Mouse (Mus musculus) limb, embryonic 14.5 days (tissue): ENCODE measurements around the gene Kdelr1. TPM values are rescaled to one million over a fixed set of nuclear protein-coding genes. Genes with fewer than 3 reads are reported as not detected.

Experiments used
- ATAC-seq: fragments of 200-750 bp; cut with Nextera tagmentation; 2 replicates; pipeline ENCODE4 v1.8.0; 2017; ENCODE audit warnings: low read depth, moderate number of reproducible peaks, moderate TSS enrichment; ENCODE audit not compliant: low FRiP score
- DNase-seq: peaks from one replicate; pipeline ENCODE4 v3.0.0-alpha.2; 2015; ENCODE audit warnings: low spot score
- H3K27ac ChIP-seq: fragments of 300-500 bp; sonication (generic); replicated peaks from 2 replicates; pipeline ENCODE4 v1.5.1; 2014; ENCODE audit warnings: low read depth, mild to moderate bottlenecking, low read length, moderate library complexity, mixed read lengths
- H3K27me3 ChIP-seq: fragments of 300-500 bp; sonication (generic); 2 replicates; pipeline ENCODE4 v1.6.1; 2014; ENCODE audit warnings: low read length, mixed read lengths; ENCODE audit not compliant: control insufficient read depth, insufficient read depth
- H3K36me3 ChIP-seq: fragments of 300-500 bp; sonication (generic); 2 replicates; pipeline ENCODE4 v1.6.1; 2014; ENCODE audit warnings: mild to moderate bottlenecking, low read length, moderate library complexity, mixed read lengths; ENCODE audit not compliant: control insufficient read depth, insufficient read depth
- H3K4me1 ChIP-seq: fragments of 300-500 bp; sonication (generic); 2 replicates; pipeline ENCODE4 v1.6.1; 2014; ENCODE audit warnings: antibody characterized with exemption, low read length, mixed read lengths; ENCODE audit not compliant: control insufficient read depth, insufficient read depth
- H3K4me2 ChIP-seq: fragments of 300-500 bp; sonication (generic); replicated peaks from 2 replicates; pipeline ENCODE4 v1.6.1; 2014; ENCODE audit warnings: low read depth, mild to moderate bottlenecking, low read length, moderate library complexity; ENCODE audit not compliant: severe bottlenecking
- H3K4me3 ChIP-seq: fragments of 300-500 bp; sonication (generic); replicated peaks from 2 replicates; pipeline ENCODE4 v1.5.1; 2014; ENCODE audit warnings: low read length
- H3K9ac ChIP-seq: fragments of 300-500 bp; sonication (generic); 2 replicates; pipeline ENCODE4 v1.6.1; 2014; ENCODE audit warnings: mild to moderate bottlenecking, low read depth, low read length, moderate library complexity; ENCODE audit not compliant: severe bottlenecking
- H3K9me3 ChIP-seq: fragments of 300-500 bp; sonication (generic); 2 replicates; pipeline ENCODE4 v1.6.1; 2016; ENCODE audit warnings: low read length; ENCODE audit not compliant: control insufficient read depth
- POLR2A ChIP-seq: fragments of 200-500 bp; IDR thresholded peaks from 2 replicates; pipeline ENCODE4 v1.8.0; 2012; ENCODE audit warnings: inconsistent platforms, mild to moderate bottlenecking, moderate library complexity, borderline replicate concordance; ENCODE audit not compliant: insufficient read depth, insufficient read length; ENCODE audit errors: extremely low read depth
- WGBS: fragments of 180-500 bp; shearing (Covaris S2); extraction: QIAGEN DNeasy Blood & Tissue Kit; methylation state at CpG from one replicate; pipeline ENCODE4 v1.1.7; 2014; 5-methylcytosine and 5-hydroxymethylcytosine counted together
- polyA plus RNA-seq, 2 experiments: library from polyadenylated mRNA; depleted of rRNA in 1 of 2; stranded (reverse) in 1 of 2; unstranded in 1 of 2; fragments of >200 nt; fragmentation: Nextera tagmentation in 1 of 2; extraction: Ambion mirVana in 1 of 2; gene quantifications; 2 replicates each; pipeline versions ENCODE4 v1.2.1 to v1.2.3; 2012 to 2014

Kdelr1 gene
- polyA plus RNA-seq, 2 experiments, result 163 to 374 TPM

DNA sequence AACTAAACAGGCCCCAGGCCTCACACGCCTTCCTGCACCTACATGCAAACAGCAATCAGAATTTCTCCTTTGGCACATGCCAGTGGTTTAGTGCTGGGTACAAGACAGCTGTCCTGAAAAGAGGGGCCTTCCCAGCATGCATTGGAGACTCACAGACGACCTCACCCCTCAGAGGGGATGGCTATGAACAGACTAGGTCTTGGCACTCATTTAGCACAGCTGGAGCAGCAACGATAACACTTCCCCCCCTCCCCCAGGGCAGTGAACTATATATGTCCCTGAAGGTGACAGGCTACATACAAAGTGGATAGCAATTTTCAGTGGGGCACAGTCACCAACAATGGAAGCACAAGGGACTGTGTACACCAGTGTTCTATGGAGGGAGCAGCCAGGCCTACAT, 8.1 kb upstream of the Kdelr1 start:
- ATAC-seq, result no peak
- DNase-seq, result no peak
- Histone ChIP-seq H3K36me3 (no peaks in the 10 kb centered on the region), H3K27ac (no peak overlapping the region), H3K27me3 (peaks cover 13% of the 10 kb centered on the region; the same call in 1 of the 2 replicates), H3K4me1 (peaks cover 14% of the 10 kb centered on the region), H3K4me3 (no peak overlapping the region), H3K9ac (no peak overlapping the region), H3K4me2 (no peak overlapping the region), H3K9me3 (no peaks in the 10 kb centered on the region)
- TF ChIP-seq POLR2A, result no peak
- WGBS, result 67% methylated on average over 3 of the region's 3 CpGs

DNA sequence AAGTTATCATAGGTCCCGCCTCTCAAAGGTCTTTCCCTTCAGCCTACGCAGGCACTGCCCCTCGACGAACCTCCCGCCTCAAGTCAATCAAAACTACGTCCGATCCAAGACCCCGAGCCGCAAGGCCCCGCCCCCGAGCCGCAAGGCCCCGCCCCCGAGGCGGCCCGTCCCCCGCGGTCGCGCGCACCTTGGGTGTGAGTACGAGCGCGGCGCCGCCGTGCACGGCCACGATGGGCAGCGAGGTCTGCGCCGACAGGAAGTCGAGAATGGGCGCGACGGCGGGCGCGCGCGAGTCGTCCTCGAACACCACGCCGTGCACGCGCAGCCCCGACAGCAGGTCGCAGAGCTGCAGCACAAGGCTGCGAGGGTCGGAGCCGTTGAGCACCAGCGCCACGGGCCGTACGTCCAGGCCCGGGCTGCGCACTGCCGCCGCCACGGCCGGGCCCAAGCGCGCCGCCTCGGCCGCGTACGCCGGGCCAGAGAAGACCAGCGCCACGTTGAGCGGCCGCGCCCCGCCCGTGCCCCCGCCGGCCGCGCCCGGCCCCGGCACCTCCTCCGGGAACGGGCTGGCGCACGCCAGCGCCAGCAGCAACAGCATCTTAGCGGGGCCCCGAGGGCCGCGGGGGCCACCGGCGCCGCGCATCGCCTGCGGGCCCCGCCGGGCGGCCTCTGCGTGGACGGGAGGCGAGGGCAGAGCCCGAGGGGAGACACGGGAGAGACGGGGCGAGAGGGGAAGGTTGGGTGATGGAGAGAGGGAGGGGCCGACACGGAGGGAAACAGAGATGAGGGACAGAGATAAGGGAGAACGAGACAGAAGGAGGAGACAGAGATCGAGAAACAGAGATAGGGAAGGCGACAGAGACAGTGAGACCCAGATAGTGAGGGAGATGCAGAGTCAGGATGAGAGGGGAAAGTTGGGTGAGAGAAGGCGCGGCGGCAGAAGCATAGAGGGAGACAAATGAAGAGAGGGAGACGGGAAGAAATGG, 6.4 kb upstream of the Kdelr1 start:
- Histone ChIP-seq H3K4me3 (peak overlapping the region; percentile 74), H3K4me2 (peak overlapping the region; percentile 77), H3K27ac (peak overlapping the region; percentile 52), H3K9ac (peak overlapping the region; percentile 94), H3K9me3 (no peaks in the 10 kb centered on the region), H3K27me3 (peaks cover 28% of the 10 kb centered on the region), H3K4me1 (peaks cover 27% of the 10 kb centered on the region), H3K36me3 (no peaks in the 10 kb centered on the region)
- 0 out of 2 replicates have a peak, but pooled peaks have one; percentile 69 for TF ChIP-seq POLR2A
- WGBS, result 1% methylated on average over 87 of the region's 117 CpGs
- DNase-seq (peak; percentile 92), ATAC-seq (peak; percentile 85)

DNA sequence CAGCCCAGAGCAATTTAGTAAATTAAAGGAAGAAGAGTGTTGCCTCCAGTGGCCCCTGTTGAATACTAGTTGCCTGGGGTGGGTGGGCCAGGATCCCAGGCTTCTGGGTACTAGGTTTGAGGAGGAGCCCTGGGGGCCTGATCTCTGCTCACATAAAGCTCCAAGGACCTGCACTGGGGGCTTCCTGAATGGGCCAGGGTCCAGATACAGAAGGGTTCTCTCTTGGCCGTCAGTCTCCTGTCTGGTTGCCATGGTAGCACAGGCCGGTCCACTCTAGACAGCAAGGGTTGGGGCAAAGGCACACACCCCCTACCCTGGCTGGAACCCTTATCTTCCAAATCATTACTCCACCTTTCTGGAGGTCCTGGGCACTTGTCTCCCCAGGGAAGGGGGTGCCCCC, 4.7 kb upstream of the Kdelr1 start:
- TF ChIP-seq POLR2A, result no peak
- WGBS, result 23% methylated on average over 2 of the region's 2 CpGs
- Histone ChIP-seq H3K4me3 (no peak overlapping the region), H3K27ac (no peak overlapping the region), H3K27me3 (peaks cover 32% of the 10 kb centered on the region), H3K36me3 (no peaks in the 10 kb centered on the region), H3K9me3 (no peaks in the 10 kb centered on the region), H3K9ac (no peak overlapping the region), H3K4me1 (peaks cover 27% of the 10 kb centered on the region), H3K4me2 (no peak overlapping the region)
- DNase-seq, result no peak
- no peak for ATAC-seq

DNA sequence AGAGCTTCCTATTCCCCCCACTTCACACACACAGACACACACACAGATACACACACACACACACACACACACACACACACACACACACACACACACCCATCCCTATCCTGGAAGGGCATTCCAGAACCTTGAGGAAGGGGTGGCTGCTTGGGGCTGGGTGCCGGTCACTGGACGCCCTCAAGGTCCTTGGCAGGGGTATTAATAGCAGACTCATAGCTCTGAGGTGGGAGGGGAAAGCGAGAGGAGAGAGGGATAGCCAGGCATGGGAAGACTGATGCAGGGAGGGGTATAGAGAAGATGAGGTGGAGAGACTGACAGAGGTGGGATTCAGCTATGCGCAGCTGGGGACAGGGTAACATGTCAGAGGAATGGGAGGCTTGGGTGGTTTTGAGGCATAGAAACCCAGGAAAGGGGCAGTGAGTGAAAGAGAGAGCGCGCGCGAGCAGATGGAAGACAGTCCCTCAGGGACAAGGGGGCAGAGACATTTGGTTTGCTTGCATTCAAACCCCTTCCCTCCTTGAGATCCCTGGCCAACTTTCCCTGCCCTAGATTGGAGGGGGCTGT, 3.4 kb upstream of the Kdelr1 start:
- TF ChIP-seq POLR2A, result no peak
- Histone ChIP-seq H3K27me3 (peaks cover 32% of the 10 kb centered on the region), H3K36me3 (peaks cover 4% of the 10 kb centered on the region), H3K4me1 (peaks cover 33% of the 10 kb centered on the region), H3K4me3 (peak overlapping the region; percentile 34), H3K9ac (peak overlapping the region; percentile 36; the same call in 1 of the 2 replicates), H3K4me2 (peak overlapping the region; percentile 53), H3K9me3 (no peaks in the 10 kb centered on the region), H3K27ac (no peak overlapping the region)
- ATAC-seq, result no peak
- DNase-seq, result no peak
- WGBS, result 13% methylated on average over 8 of the region's 8 CpGs

DNA sequence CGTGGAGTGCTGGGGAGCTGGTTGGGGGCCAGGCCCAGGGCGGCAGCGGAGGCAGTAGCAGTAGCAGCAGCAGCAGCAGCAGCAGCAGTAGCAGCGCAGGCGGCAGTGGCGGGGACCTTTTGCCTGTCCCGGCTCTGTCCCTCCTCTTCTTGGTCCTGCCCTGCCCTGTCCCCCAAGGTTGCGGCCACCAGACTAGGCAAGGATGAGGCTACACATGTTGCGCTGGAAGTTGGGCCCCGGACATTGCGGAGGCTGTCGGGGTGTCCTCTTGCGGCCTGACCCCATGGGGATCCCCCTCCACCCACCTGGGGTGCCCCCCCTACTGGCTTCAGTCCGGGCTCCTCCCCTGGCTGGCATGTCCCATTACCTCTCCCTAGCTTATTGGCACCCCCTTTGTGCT, 2.8 kb upstream of the Kdelr1 start:
- WGBS, result 1% methylated on average over 10 of the region's 14 CpGs
- TF ChIP-seq POLR2A, result no peak
- no peak for DNase-seq
- peak overlapping the region; percentile 53 for H3K4me2 ChIP-seq
- H3K27me3 ChIP-seq, result peaks cover 32% of the 10 kb centered on the region
- no peak overlapping the region for H3K27ac ChIP-seq
- ATAC-seq, result no peak
- H3K9me3 ChIP-seq, result no peaks in the 10 kb centered on the region
- H3K4me1 ChIP-seq, result peaks cover 39% of the 10 kb centered on the region
- H3K9ac ChIP-seq, result peak overlapping the region; percentile 36; the same call in 1 of the 2 replicates
- H3K4me3 ChIP-seq, result peak overlapping the region; percentile 34
- peaks cover 10% of the 10 kb centered on the region for H3K36me3 ChIP-seq
